Mouse (Mus musculus) Muller cell, postnatal 12 days (primary cell): ENCODE measurements around the gene Nrxn1.

ENCODE experiments used
- DNase-seq: peaks from one replicate; pipeline ENCODE4 v3.0.0-alpha.2; 2015; ENCODE audit errors: inconsistent ontology term

Nrxn1 gene

GRCm38 (mm10) chr17:90088314-90088650, 1004.6 kb downstream of the Nrxn1 start:
- peak; percentile 79 for DNase-seq

- DNase-seq = no peak
Measured at GRCm38 (mm10) chr17:90087616-90088313, 1005.1 kb downstream of the Nrxn1 start.

GRCm38 (mm10) chr17:90086826-90087225, 1006.0 kb downstream of the Nrxn1 start:
- peak; percentile 62 for DNase-seq

- peak; percentile 54 for DNase-seq
Measured at GRCm38 (mm10) chr17:90079003-90079402, 1013.9 kb downstream of the Nrxn1 start.

- DNase-seq = no peak
Measured at GRCm38 (mm10) chr17:90078488-90078887, 1014.4 kb downstream of the Nrxn1 start.

GRCm38 (mm10) chr17:90062866-90063265, 1030.0 kb downstream of the Nrxn1 start:
- no peak for DNase-seq

GRCm38 (mm10) chr17:90060872-90061271, 1032.0 kb downstream of the Nrxn1 start:
- DNase-seq = no peak

- no peak for DNase-seq
Measured at GRCm38 (mm10) chr17:90060168-90060567, 1032.7 kb downstream of the Nrxn1 start.

- DNase-seq = no peak
Measured at GRCm38 (mm10) chr17:90059320-90060111, 1033.4 kb downstream of the Nrxn1 start.

GRCm38 (mm10) chr17:90054312-90054711, 1038.6 kb downstream of the Nrxn1 start:
- no peak for DNase-seq

- no peak for DNase-seq
Measured at GRCm38 (mm10) chr17:90039316-90039715, 1053.6 kb downstream of the Nrxn1 start.

- DNase-seq = no peak
Measured at GRCm38 (mm10) chr17:90032416-90032815, 1060.5 kb downstream of the Nrxn1 start.

- DNase-seq = no peak
Measured at GRCm38 (mm10) chr17:90016636-90017035, 1076.2 kb downstream of the Nrxn1 start.

GRCm38 (mm10) chr17:90011761-90012160, 1081.1 kb downstream of the Nrxn1 start:
- peak; percentile 49 for DNase-seq

GRCm38 (mm10) chr17:90007438-90008109, 1085.3 kb downstream of the Nrxn1 start:
- peak; percentile 30 for DNase-seq

- DNase-seq = peak; percentile 91
Measured at GRCm38 (mm10) chr17:89990651-89991050, 1102.2 kb downstream of the Nrxn1 start.
